Mouse (Mus musculus) left cerebral cortex, adult 18-20 months (tissue): Measurements from ENCODE around the gene Cdh23. TPM values are rescaled to one million over a fixed set of nuclear protein-coding genes. Genes with fewer than 3 reads are reported as not detected.

Experiments used
- DNase-seq, 2 experiments: peaks; one replicate each; pipeline ENCODE4 v3.0.0; 2021 to 2022; ENCODE audit warnings: low spot score in 2 of 2, mixed read lengths in 1 of 2
- total RNA-seq, 2 experiments: library from RNA; stranded (reverse); gene quantifications; 2 replicates each; pipeline ENCODE4 v1.2.3; 2021

Cdh23 gene
- total RNA-seq, 2 experiments from 2014 or later: 2.1 to 2.2 TPM

DNA sequence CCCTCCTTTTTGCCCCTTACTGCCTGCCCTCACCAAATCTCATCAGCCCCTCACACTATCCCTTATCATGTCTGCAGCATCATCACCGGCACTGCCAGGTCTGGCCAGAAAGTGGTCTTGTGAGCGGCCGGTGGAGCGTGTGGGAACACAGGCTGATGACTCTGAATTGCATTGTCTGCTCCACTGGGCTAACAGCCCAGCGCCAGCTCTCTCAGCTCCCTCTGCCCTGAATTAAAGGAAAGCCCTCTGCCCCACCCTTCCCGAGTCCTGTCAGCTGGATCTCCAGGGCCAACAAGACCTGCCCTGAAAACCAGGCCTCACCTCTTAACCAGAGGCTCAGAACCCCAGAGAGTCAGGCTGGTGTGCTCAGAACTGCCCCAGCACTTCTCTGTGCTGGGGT, 201.2 kb downstream of the Cdh23 start:
- DNase-seq: no peak

DNA sequence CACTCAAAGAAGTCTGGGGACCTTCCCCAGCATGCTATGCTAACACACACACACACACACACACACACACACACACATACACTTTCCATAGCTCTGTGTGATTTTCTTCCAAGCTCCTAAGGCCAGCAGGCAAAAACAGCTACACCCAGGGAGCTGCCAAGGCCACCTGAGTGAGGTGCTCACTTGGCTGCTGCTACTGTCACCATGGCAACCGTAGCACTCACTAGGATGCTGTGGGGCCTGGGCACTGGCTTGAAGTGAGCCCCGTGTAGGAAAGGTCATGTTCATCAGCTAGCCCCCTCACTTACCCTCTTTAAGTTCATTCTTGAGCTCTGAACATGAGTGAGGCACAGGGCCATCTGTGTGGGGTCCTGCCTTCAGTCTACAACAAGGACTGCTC, 204.8 kb downstream of the Cdh23 start:
- DNase-seq: no peak

DNA sequence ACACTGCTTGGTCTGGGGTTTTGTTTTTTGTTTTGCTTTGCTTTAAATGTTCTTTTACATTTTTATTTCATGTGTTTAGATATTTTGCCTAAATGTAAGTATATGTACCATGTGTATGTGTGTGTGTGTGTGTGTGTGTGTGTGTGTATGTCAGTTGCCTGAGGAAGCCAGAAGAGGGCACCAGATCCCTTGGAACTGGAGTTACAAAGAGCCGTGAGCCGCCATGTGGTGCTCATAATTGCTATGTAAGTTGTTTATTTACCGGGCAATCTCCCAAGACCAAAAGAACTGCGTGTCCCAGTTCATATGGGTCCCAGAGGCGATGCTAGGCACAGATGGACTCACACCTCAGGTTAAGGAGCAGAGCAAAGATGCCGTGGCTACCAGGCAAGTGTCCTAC, 214.9 kb downstream of the Cdh23 start:
- DNase-seq: no peak

DNA sequence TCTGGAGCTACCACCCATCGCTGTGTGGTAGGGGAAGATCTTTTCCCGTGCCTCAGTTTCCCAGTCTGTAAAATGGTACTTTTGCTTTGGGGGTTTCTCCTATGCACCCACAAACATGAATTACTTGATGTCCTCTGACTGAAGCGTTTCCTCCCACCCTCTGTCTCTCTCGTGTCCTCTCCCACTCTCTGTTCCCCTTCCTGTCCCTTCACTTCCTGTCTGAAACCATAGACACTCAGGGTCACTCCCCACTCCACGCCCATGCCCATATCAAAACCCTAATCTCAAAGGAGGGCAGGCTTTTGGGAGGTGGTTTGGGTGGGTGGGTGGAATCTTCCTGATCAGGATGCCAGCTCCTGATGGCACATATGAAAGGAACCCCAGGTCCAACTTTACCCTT, 221.7 kb downstream of the Cdh23 start:
- no peak for DNase-seq

DNA sequence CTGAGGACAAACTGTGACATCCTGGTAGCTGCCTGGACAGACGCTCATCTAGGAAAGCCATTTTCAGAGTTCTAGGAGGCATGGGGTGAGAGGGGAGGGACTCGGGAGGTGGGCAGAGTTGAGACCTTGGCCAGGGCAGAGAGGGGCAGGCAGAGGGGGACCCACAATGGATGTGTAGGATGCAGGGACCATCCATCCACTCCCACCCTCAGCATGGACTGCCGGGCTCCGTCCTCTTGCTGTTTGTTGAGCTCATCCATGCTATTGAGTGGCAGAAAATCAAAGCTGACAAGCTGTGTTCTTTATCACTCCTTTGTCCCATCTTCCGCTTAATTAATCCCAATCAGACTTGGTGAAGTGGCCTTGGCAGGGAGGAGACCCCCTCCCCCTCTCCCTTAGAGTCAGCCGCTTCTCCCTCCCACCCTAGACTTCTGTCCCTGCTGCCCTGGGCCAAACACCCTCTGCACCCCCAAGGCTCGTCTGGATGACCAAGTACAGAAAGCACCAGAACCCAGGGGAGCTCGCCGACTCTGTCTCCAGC, 222.4 kb downstream of the Cdh23 start:
- no peak for DNase-seq

DNA sequence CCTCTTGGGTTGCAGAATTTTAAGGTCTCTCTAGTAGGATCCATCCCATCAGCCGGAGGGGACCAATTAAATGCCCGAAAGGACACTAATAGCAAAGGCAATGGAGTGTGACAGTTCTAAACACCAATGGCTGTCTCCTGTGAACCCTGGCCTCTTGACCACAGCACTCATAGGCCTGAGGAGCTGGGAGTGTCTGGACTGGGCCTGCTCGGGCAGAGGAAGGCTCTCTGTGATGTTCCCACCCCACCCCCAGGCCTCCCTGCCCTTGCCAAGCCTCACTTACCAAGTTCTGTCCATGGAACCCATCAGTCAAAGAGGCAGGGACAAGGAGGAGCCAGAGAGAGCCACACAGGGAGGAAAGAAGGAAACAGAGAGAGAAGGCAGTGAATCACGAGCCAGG, 228.5 kb downstream of the Cdh23 start:
- DNase-seq: no peak

DNA sequence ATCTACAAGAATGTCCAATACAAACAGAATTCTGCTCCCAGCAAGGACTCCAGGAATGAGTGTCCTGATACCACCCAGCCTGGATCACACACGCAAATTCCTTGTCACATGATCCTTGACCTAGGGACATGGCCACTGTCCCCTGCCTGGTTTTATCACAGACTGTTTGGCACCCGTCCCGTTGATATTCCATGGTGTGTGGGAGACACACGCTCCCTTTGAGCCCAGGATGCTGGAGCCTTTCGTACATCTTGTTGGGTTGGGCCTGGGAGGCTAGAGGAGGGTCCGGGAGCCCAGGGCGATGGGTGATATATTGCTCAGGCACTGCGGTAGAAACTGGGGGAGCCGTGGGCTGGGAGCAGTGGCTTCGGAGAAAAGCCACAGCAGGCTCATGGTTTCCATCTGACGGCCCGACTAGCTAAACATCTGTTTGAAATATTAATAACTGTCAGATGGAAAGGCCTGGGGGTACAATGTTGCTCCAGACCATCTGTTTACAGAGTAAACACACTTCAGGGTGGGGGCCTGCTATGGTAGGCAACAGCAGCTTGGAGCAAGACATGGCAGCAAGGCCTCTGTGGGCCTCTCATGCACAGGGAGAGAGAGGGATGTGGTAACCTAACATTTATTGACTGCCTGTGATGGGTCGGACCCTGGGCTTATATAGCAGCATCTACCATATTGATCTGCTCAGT, 232.2 kb downstream of the Cdh23 start:
- no peak for DNase-seq

DNA sequence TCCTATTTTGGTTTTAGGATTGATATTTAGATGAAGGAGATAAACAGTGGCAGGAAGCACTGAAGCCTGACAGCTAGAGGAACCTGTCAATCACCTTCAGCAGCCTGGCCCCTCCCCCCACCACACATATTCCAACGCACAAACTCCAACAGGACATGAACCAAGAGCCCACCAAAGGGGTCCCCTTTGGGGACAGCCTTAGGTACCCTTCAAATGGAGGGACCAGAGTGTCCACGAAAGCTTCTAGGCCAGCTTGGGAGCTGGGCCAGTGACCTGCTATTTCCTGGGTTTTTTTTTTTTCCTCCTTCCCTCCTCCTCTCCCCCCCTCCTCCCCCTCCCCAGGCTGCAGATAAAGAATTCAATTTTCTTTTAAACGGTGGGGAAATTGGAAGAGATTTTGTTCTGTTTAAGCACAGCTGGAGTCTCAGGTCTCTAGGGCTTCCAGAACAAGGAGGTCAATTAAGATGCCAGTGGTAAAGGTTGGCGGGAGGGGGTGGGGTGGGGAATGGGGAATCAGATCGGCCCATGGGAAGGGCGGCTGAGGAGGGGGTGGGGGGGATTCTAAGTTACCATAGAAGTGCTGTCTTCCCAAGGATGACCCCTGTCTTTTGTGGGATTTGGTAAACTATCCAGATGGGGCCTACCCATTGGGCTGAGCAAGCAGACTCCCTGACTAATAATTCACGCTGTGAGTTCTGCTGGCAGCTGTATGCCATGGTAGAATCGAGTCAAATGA, 239.5 kb downstream of the Cdh23 start:
- no peak for DNase-seq

DNA sequence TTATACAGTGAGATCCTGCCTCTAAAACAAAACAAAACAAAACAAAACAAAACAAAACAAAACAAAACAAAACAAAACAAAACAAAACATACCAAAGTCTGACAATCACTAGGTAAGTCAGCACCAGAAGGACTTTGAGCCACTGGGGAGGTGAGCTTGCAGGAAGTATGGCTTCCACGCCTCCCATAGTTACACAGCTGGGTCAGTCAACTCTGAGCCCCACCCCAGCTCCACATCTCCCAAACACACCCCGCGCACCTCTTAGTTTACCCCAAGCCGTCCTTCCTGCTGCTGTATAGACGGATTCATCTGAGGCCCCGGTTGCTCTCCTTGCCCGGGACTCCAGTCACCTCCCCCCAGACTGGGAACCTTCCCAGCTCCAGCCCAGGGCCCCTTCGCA, 241.1 kb downstream of the Cdh23 start:
- DNase-seq: no peak

DNA sequence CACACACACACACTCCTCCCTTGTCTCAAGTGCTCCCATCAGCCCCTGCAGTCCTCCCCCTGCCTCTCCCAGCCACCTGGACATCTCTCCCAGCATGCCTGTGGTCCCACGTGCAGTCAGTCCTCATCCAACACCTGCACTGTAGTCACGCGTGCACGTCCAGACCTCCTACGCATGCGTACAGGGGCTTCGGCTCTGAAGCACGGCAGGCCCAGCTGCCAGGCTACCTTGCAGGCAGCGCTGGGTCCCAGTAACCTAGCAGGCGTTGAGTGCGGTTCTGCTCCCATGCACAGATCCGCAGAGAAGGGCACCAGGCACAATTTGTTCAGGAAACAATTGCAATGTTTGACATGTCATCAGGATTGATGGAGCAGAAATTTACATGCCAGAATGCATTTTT, 249.1 kb downstream of the Cdh23 start:
- no peak for DNase-seq

DNA sequence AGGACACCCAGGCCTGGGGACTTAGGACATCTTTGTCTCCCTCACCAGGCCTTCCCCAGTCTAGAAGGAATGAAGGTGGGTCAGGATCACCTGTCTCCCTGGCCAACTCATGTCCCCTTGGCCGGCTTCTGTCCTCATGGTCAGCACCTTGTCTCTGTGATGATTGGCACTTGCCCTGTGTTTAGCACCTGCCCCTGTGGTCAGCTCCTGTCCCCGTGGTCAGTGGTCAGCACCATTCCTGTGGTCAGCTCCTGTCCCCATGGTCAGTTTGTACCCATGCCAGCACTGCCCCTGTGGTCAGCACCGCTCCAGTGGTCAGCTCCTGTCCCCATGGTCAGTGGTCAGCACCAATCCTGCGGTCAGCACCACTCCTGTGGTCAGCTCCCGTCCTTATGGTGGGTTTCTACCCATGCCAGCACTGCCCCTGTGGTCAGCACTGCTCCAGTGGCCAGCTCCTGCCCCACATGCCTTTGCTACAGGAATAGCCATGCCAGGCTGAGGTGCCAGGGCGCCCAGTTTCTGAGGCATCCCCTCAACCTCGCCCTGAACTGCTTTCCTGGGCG, 251.2 kb downstream of the Cdh23 start:
- no peak for DNase-seq

DNA sequence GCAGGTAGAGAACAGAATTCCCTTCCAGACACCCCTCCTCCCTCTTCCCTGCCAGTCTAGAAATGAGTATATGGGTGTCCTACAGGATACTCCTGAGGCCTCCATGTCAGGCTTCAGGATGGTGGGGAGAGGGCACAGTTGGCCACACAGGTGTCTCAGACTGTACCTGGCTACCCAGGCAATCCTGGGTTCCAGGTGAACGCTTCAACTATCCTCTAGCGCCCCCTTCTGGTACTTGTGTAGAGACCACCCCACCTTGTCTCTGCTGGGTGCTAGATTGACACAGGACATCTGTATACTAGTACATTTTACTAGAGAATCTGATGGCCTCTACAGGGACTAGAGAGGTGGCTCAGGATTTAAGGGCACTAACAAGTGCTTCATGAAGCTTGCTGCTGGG, 253.2 kb downstream of the Cdh23 start:
- no peak for DNase-seq

DNA sequence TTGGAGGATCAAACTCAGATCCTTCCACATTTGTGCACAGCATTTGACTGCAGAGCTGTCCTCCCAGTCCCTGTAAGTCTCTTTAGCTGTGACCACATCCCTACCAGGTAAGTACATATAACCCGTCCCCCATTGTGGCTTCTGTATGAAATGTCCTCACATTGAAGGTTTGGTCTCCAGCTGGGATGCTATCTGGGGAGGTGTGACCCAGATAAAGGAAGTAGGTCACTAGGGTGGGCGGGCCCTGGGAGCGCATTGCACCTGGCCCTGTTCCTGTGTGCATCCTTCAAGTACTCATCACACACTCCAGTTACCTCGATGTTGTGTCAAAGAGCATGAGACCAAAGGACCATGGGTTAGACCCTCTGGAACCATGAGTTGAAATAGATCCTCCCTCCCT, 254.0 kb downstream of the Cdh23 start:
- DNase-seq: no peak

DNA sequence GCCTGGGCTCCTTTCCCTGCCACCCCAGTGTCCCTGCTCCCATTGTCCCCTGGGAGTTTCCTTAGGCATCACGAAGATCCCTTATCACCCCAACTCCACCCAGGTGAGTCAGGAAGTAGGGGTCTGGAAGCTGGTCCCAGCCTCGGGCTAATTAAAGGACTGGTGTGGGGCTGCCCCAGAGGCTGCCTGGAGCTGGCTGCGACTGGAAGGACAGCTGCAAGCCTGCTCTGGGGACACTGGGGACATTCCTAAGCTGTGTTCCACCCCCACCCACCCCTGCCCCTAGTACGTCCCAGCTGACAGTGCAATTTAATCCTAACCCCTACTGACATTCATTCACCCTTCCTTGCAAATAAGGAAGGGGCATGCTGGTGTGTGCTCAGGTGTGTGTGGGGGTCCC, 263.6 kb downstream of the Cdh23 start:
- no peak for DNase-seq

DNA sequence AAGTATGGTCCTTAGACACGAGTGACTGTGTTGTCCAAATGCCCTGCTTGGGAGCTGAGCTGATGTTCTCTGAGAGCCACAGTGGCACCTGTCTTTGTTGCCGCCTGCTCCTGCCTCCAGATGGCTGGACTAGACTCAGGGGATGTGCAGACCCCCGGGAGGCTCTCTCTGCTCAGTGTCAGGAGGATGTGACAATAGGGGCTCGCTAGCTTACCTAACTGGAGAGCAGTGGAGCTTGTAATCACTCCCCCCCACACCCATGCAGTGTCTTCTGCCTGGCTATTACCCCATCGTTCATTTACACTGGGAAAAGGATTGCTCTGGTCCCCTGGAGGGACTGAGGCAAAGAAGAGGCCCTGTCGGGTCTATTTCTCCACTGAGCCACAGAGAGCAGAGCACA, 265.7 kb downstream of the Cdh23 start:
- DNase-seq: no peak

DNA sequence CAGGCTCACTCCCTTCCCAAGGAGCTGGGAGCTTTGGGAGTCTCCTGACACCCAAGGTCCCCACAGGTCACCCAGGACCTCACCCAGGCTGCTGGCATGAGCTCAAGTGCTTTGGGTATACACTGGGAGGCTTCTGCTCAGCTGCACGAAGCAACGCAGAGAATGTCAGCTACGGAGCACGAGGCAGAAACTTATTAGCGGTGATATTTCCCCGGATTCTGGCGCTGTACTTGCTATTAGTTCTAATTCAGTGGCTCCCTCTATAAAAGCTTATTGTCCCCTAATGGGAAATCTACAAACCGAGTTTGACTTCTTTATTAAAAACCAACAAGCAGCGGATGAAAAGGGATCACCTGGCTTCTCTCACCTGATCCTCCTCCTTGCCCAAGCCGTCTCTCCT, 266.3 kb downstream of the Cdh23 start:
- no peak for DNase-seq

DNA sequence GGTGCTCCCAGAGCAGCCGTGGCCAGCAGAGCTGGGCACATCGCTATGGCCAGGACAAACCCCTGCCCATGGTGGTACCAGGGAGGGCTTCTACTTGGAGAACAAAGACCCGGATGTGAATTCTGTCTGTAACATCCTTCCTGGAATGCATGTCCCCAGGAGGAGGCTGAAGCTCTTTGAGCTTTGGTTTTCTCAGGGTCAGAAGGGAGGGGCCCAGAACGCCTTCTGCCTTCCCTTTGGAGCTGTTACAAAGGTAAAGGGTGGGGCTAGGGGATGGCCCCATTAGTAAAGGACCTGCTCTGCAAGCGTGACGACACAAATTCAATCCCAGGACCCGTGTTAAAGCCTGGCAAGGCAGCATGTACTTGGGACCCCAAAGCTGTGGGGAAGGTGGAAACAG, 273.5 kb downstream of the Cdh23 start:
- no peak for DNase-seq

DNA sequence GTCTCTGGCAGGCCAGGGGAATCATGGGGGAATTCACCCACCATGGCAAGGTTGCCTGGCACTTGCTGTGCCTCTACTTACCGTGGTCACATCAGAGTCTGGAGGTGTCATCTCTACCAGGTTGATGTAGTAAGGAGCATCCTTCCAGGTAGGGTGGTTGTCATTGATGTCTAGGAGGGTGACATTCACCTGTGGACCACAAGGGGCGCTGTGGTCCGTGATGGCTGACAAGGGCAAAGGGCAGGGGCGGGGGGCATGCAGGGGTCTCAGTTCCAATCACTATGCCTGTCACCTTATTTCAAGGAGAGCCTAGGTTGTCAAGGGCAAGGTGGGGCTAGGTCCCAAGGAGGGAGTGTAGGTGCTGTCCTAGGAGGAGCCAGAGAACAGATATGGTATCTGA, 276.7 kb downstream of the Cdh23 start:
- DNase-seq: no peak

DNA sequence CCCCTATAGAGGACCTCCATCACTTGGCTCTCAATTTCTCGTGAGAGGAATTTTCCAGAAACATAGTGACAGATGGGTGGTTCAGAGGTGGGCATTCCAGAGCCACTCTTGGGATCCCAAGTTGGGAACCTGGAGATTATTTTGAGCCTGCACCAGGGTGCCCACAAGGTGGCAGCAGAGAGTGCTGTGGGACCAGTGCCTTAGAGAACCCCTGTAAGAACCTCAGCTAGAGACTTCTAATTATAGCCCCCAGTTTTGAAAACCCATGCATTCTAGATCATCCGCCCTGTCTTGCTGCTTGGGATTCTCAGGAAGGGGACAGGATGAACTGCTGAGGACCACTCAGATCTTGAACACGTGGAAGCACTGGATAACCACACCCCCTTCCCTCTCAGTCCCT, 278.2 kb downstream of the Cdh23 start:
- peak; percentile 68 to 78 for DNase-seq

DNA sequence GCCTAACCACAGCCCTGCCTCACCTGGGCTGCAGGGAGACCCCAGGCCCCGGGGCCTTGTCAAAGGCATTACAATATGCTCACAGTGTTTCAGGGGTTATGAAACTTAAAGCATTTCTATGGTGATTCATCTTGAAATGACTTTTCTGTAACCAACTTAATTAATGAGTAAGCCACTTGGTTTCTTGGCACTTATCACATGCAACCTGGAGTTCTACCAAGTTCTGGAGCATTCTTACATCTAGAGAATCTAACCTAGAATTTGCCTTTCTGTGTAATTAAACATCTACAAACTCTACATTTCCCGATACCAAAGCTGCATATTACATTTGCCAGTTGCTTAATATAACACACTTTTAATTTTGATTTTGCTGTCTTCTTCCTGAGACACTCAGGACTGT, 279.2 kb downstream of the Cdh23 start:
- DNase-seq: no peak

DNA sequence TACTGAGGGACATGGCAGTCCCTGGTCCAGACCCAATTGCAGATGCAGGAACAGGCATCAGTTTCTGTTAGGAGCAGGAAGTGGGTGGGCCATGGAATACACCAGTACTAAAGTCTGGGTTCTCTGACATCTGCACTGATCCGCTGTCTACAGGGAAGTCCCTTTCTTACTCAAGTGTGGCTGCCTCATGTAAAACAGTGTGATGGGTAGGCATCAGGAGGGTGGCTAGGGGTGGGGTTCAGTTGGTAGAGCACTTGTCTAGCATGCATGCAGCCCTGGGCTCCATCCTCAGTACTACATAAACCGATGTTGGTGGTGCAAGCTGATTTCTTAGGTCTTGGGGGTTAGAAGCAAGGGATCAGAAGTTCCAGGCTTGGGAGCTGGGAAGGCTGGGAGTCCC, 282.5 kb downstream of the Cdh23 start:
- no peak for DNase-seq

DNA sequence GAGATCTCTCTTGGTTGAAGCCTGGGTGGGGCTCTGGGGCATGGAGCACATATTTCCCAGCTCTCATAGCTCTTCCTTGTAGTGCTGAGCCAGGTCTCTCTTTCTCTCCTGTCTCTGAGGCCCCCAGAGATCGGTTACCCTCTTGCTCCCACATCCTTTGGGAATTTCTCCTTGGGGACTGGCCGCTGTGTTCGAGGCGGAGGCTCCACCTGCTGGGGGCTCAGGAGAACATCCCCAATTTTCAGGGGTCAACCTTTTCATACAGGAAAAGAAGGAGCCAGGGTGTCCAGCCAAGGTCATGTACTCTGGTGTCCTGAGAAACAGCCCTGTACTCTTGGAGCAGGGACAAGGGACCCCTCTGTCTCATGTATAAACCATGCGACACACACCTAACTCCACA, 284.5 kb downstream of the Cdh23 start:
- DNase-seq: no peak

DNA sequence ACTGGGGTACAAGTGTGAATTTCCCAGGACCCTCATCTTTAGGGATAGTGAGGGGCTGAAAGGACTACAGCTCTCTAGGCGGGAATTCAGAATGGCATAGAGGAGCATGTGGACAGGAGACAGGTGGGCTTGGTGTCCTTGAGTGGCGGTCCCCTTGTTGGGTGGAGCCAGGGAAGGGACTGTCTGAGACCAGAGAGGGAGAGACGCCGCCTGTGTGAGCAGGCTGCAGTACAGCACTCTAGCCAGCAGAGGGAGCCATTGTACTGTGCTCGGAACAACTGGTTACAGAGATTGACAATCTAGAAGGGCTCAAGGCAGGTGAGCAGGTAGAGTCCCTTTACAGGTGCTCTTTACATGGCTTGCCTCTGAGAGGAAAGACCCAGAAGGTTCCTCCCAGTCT, 288.5 kb downstream of the Cdh23 start:
- DNase-seq: peak; percentile 53 to 67
